Mouse (Mus musculus): ENCODE data around the gene Irs2. TPM values are rescaled to one million over a fixed set of nuclear protein-coding genes. Genes with fewer than 3 reads are reported as not detected.
A peak's percentile ranks its signal among the peaks of the same experiment; 100 is the strongest.

The Irs2 gene
- polyA plus RNA-seq, 1 experiment: 13.9 TPM

DNA sequence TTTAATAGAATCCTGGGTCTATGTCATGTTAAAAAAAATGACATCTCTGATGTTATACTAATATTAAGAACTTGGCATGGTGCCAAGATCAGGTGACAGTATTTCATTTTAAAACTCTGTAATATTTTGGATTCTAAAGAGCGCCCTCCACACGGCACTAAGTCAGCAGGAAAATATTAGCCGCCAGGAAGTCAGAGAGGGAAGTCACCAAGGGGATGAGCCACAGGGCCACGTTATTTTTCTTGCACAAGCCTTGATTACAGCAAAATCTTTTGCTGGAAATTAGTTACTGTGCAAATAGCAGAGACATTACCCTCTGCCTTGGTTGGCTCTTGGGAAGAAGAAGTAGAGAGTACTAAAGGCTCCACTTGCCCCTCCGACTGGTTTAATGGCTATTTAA lies 30.5 kb upstream of the Irs2 start:
- TF ChIP-seq POLR2A (IDR thresholded peaks at IDR 0.05; ENCODE audit: low read depth, low read length) (no peak), CTCF (IDR thresholded peaks at IDR 0.05; ENCODE audit: borderline replicate concordance, insufficient read depth, low read length) (no peak)

GRCm38 (mm10) chr8:11038367-11038766 lies 30.1 kb upstream of the Irs2 start:
- TF ChIP-seq CTCF (IDR thresholded peaks at IDR 0.05; ENCODE audit: borderline replicate concordance, insufficient read depth, low read length): no peak
- TF ChIP-seq POLR2A (IDR thresholded peaks at IDR 0.05; ENCODE audit: low read depth, low read length): no peak
- H3K4me1 ChIP-seq (ENCODE audit: control insufficient read depth, insufficient read depth, low read length): no peaks in the 10 kb centered on the region
- H3K27ac ChIP-seq (ENCODE audit: insufficient read depth, low read length): no peak overlapping the region
- H3K4me3 ChIP-seq (ENCODE audit: insufficient read depth, low read length): no peak overlapping the region

More for the DNA sequence above, 30.5 kb upstream of the Irs2 start:
- Histone ChIP-seq H3K27ac (ENCODE audit: insufficient read depth, low read length) (no peak overlapping the region), H3K4me3 (ENCODE audit: insufficient read depth, low read length) (no peak overlapping the region), H3K4me1 (ENCODE audit: control insufficient read depth, insufficient read depth, low read length) (no peaks in the 10 kb centered on the region)

- H3K27ac ChIP-seq (ENCODE audit: insufficient read depth, low read length): no peak overlapping the region
- no peaks in the 10 kb centered on the region for H3K4me1 ChIP-seq (ENCODE audit: control insufficient read depth, insufficient read depth, low read length)
- TF ChIP-seq CTCF (IDR thresholded peaks at IDR 0.05; ENCODE audit: borderline replicate concordance, insufficient read depth, low read length): no peak
- TF ChIP-seq POLR2A (IDR thresholded peaks at IDR 0.05; ENCODE audit: low read depth, low read length): no peak
- H3K4me3 ChIP-seq (ENCODE audit: insufficient read depth, low read length): no peak overlapping the region
These were observed 28.5 kb upstream of the Irs2 start for GRCm38 (mm10) chr8:11036790-11037189.

GRCm38 (mm10) chr8:11035628-11036416 lies 27.6 kb upstream of the Irs2 start:
- TF ChIP-seq POLR2A (IDR thresholded peaks at IDR 0.05; ENCODE audit: low read depth, low read length) (no peak), CTCF (IDR thresholded peaks at IDR 0.05; ENCODE audit: borderline replicate concordance, insufficient read depth, low read length) (no peak)
- H3K4me1 ChIP-seq (ENCODE audit: control insufficient read depth, insufficient read depth, low read length): no peaks in the 10 kb centered on the region
- H3K27ac ChIP-seq (ENCODE audit: insufficient read depth, low read length): no peak overlapping the region
- no peak overlapping the region for H3K4me3 ChIP-seq (ENCODE audit: insufficient read depth, low read length)

DNA sequence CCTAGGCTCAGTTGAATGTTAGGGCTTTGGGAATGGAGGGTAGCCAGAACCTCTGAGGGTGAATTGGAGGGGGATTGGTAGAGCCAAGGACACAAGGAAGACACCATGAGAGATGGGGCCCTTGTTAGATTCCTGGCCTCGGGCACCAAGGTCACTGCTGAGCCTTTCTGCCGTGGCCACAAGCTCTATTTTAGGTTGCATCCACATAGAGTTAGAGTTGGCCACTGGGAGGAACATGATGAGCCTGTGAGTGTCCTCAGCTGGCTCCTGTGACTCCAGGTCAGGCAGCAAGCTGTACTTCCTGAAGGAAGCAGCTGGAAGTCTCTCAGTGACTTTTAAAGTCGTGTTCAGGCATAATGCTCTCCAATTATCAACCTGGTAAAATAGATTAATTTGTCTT lies 16.6 kb upstream of the Irs2 start:
- no peak for TF ChIP-seq CTCF (IDR thresholded peaks at IDR 0.05; ENCODE audit: borderline replicate concordance, insufficient read depth, low read length)
- TF ChIP-seq POLR2A (IDR thresholded peaks at IDR 0.05; ENCODE audit: low read depth, low read length): no peak
- H3K4me3 ChIP-seq (ENCODE audit: insufficient read depth, low read length): no peak overlapping the region
- H3K27ac ChIP-seq (ENCODE audit: insufficient read depth, low read length): no peak overlapping the region
- no peaks in the 10 kb centered on the region for H3K4me1 ChIP-seq (ENCODE audit: control insufficient read depth, insufficient read depth, low read length)

DNA sequence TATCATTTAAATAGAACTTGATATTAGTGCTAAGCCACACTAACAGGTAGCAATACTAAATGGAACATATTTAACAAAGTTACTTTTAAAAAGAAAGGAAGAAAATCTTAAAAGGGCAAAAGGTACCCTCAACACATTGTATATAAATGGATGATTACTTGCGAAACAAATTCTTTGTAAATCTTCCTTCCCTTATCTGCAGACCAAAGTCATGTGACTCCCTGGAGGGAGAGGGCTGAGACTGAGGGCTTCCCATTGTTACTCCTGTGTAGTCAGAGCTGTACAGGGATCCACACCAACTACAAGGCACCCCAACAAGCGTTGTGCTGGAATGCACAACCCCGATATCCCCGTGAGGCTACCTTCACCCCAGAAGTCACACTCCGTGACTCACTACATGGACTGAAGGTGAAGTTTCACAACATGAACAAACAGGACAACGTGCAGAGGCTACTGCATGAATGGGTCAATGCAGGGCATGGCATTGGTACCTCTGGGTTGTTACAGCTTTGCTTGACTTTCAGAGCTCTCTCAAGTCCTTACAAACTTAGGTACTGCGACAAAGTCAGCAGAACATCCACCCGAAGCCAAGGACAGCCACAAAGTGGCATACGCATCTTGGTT lies 12.8 kb upstream of the Irs2 start:
- no peak for TF ChIP-seq CTCF (IDR thresholded peaks at IDR 0.05; ENCODE audit: borderline replicate concordance, insufficient read depth, low read length)
- H3K27ac ChIP-seq (ENCODE audit: insufficient read depth, low read length): no peak overlapping the region

DNA sequence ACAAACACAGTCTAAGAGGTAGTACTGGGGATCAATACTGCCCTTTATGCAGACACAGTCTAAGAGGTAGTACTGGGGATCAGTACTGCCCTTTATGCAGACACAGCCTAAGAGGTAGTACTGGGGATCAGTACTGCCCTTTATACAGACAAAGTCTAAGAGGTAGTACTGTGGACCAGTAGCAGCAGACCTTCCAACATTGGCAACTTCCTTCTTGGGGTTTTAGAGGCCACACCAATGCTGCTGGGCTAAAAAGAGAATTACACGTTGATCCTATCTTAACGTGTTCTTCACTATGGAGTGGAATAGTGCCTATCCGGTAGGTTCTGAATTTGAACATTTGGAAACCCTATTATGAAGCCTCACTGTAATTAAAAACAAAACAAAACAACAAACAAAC lies 7.4 kb upstream of the Irs2 start:
- 0 out of 2 replicates have a peak, but pooled peaks cover 2% of the 10 kb centered on the region for H3K4me1 ChIP-seq (ENCODE audit: control insufficient read depth, insufficient read depth, low read length)
- H3K27ac ChIP-seq (ENCODE audit: insufficient read depth, low read length): no peak overlapping the region
- TF ChIP-seq POLR2A (IDR thresholded peaks at IDR 0.05; ENCODE audit: low read depth, low read length) (no peak), CTCF (IDR thresholded peaks at IDR 0.05; ENCODE audit: borderline replicate concordance, insufficient read depth, low read length) (no peak)
- no peak overlapping the region for H3K4me3 ChIP-seq (ENCODE audit: insufficient read depth, low read length)

More for the DNA sequence above, 12.8 kb upstream of the Irs2 start:
- Histone ChIP-seq H3K4me3 (ENCODE audit: insufficient read depth, low read length) (no peak overlapping the region), H3K4me1 (ENCODE audit: control insufficient read depth, insufficient read depth, low read length) (no peaks in the 10 kb centered on the region)

GRCm38 (mm10) chr8:11013258-11013657 lies 5.0 kb upstream of the Irs2 start:
- H3K27ac ChIP-seq (ENCODE audit: insufficient read depth, low read length): no peak overlapping the region
- H3K4me3 ChIP-seq (ENCODE audit: insufficient read depth, low read length): no peak overlapping the region
- 0 out of 2 replicates have a peak, but pooled peaks cover 2% of the 10 kb centered on the region for H3K4me1 ChIP-seq (ENCODE audit: control insufficient read depth, insufficient read depth, low read length)
- TF ChIP-seq POLR2A (IDR thresholded peaks at IDR 0.05; ENCODE audit: low read depth, low read length) (no peak), CTCF (IDR thresholded peaks at IDR 0.05; ENCODE audit: borderline replicate concordance, insufficient read depth, low read length) (0 out of 2 replicates have a peak, but pooled peaks have one; percentile 29)

DNA sequence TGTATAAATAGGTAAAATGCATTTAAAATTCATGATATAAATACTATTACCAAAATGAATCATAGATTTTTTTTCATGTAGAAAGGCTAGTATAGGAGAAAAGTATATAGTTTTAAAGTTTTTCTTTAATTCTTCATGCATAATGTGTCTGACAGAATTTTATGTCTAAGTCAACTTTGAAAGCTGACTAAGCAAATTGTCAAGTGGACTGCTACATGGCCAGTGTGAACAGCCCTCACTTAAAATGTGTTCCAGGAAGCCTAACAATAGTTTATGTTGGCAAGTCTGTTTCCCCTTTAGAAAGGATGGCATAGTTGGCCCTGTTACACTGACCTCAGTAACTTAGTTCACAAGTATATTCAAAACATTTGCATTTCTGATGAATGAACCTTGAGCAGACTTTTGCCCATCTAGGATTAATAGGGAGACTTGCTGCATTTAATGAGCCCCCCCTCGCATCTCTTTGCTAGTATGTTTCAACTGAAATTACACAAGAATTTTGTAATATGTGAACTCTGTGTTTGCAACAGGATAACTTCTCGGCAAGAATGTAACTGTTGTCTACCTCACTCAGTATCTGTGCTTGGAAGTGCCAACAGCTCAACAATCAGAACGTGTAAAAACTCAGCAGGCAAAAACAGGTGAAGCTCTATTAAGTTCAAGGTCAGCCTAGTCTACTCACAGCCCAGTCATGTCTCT lies 3.7 kb upstream of the Irs2 start:
- Histone ChIP-seq H3K27ac (ENCODE audit: insufficient read depth, low read length) (no peak overlapping the region), H3K4me3 (ENCODE audit: insufficient read depth, low read length) (no peak overlapping the region), H3K4me1 (ENCODE audit: control insufficient read depth, insufficient read depth, low read length) (0 out of 2 replicates have a peak, but pooled peaks cover 2% of the 10 kb centered on the region)
- TF ChIP-seq POLR2A (IDR thresholded peaks at IDR 0.05; ENCODE audit: low read depth, low read length) (no peak), CTCF (IDR thresholded peaks at IDR 0.05; ENCODE audit: borderline replicate concordance, insufficient read depth, low read length) (no peak)

Data from embryonic fibroblast, embryonic 13.5 days (primary cell).